Mouse (Mus musculus) liver, postnatal 0 days (tissue): Measurements from ENCODE around the gene Tmem72.

Experiments
- CTCF ChIP-seq: sonication (generic); IDR thresholded peaks from 2 replicates; pipeline ENCODE4 v1.5.1; 2016; ENCODE audit warnings: antibody characterized with exemption, low read depth
- EP300 ChIP-seq: IDR thresholded peaks from 2 replicates; pipeline ENCODE4 v1.6.1; 2016; ENCODE audit warnings: antibody characterized with exemption, low read depth, mild to moderate bottlenecking

GRCm38 (mm10) chr6:116677321-116677720, 39.4 kb downstream of the Tmem72 start:
- TF ChIP-seq EP300: no peak
- TF ChIP-seq CTCF: no peak
